Mouse (Mus musculus) neural tube, embryonic 11.5 days (tissue): ENCODE data around the gene Ocel1. TPM values are rescaled to one million over a fixed set of nuclear protein-coding genes. Genes with fewer than 3 reads are reported as not detected.

Source experiments
- ATAC-seq: fragments of 200-750 bp; cut with Nextera tagmentation; 2 replicates; pipeline ENCODE4 v1.8.0; 2017; ENCODE audit warnings: moderate number of reproducible peaks, mild to moderate bottlenecking, moderate TSS enrichment, moderate library complexity; ENCODE audit not compliant: insufficient read depth, low FRiP score, low TSS enrichment
- DNase-seq: peaks from one replicate; pipeline ENCODE4 v3.0.0-alpha.2; 2015; ENCODE audit warnings: low spot score
- H3K27ac ChIP-seq: fragments of 300-500 bp; sonication (generic); 2 replicates; pipeline ENCODE4 v1.5.1; 2014; ENCODE audit warnings: low read depth, mild to moderate bottlenecking, low read length
- H3K27me3 ChIP-seq: fragments of 300-500 bp; sonication (generic); 2 replicates; pipeline ENCODE4 v1.6.1; 2014; ENCODE audit warnings: mild to moderate bottlenecking, low read length, mixed read lengths; ENCODE audit not compliant: control insufficient read depth, insufficient read depth
- H3K36me3 ChIP-seq: fragments of 300-500 bp; sonication (generic); 2 replicates; pipeline ENCODE4 v1.6.1; 2014; ENCODE audit warnings: mild to moderate bottlenecking, low read length, moderate library complexity, mixed read lengths; ENCODE audit not compliant: control insufficient read depth, insufficient read depth
- H3K4me1 ChIP-seq: fragments of 300-500 bp; sonication (generic); 2 replicates; pipeline ENCODE4 v1.6.1; 2014; ENCODE audit warnings: low read length, mixed read lengths; ENCODE audit not compliant: control insufficient read depth, insufficient read depth
- H3K4me2 ChIP-seq: fragments of 300-500 bp; sonication (generic); 2 replicates; pipeline ENCODE4 v1.6.1; 2014; ENCODE audit warnings: low read depth, mild to moderate bottlenecking, moderate library complexity
- H3K4me3 ChIP-seq: fragments of 300-500 bp; sonication (generic); 2 replicates; pipeline ENCODE4 v1.5.1; 2014; ENCODE audit warnings: low read depth, low read length
- H3K9ac ChIP-seq: fragments of 300-500 bp; sonication (generic); 2 replicates; pipeline ENCODE4 v1.6.1; 2014; ENCODE audit warnings: mild to moderate bottlenecking, low read length
- H3K9me3 ChIP-seq: fragments of 300-500 bp; sonication (generic); 2 replicates; pipeline ENCODE4 v1.6.1; 2016; ENCODE audit warnings: low read length; ENCODE audit not compliant: control insufficient read depth
- WGBS: fragments of 180-500 bp; shearing (Covaris S2); extraction: QIAGEN DNeasy Blood & Tissue Kit; methylation state at CpG from one replicate; pipeline ENCODE4 v1.1.7; 2014; 5-methylcytosine and 5-hydroxymethylcytosine counted together
- polyA plus RNA-seq: library from polyadenylated mRNA; unstranded; fragments of >200 nt; fragmentation: Nextera tagmentation; extraction: Ambion mirVana; gene quantifications from 2 replicates; pipeline ENCODE4 v1.2.1, GENCODE M21; 2014

Ocel1 gene
- polyA plus RNA-seq, 1 experiment from 2014 or later, result 3.8 TPM

DNA sequence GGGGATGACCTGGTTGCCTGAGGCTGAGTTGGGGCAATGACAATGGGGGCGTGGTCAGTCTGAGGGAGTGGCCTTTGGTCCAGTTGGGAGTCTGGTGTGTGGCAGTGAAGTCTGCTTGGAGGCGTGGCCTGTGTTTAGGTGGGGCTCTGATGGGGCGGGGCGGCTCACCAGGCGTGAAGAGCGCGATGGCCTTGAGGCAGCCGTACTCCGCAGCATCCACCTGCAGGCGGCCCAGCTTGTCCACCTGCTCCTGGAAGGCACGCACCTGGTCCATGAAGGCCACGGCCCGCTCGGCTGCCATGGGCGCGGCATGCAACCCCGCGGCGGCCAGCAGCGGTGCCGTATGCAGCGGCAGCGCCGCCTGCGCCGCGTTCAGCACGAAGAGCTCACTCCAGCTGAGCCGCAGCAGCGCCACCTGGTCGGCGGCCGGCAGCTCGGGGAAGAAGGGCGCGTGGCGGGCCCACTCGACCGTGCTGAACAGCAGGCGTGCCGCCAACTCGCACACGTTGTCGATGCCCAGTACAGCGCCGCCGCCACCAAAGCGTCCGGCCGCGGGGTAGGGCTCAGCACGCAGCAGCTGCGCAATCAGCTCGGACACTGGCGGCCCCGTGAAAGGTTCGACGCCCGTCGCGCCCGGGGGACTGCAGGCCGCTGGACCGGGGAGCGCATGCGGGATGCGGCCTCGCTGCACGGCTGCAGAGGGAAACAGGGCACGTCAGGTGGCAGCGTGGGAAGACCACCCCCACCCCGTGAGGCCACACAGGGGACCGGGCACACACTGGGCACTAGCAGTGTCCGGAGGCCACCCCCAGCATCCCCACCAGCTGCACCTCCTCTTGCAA is 4.7 kb downstream of the Ocel1 start:
- Histone ChIP-seq H3K4me1 (peaks cover 24% of the 10 kb centered on the region), H3K4me2 (peak overlapping the region; percentile 46), H3K27ac (peak overlapping the region; percentile 69), H3K4me3 (peak overlapping the region; percentile 20), H3K36me3 (no peaks in the 10 kb centered on the region), H3K27me3 (no peaks in the 10 kb centered on the region), H3K9ac (peak overlapping the region; percentile 43; the same call in 1 of the 2 replicates), H3K9me3 (no peaks in the 10 kb centered on the region)
- 7% methylated on average over 74 of the region's 74 CpGs for WGBS
- ATAC-seq, result peak; percentile 13; the same call in 1 of the 2 replicates
- peak; percentile 68 for DNase-seq

DNA sequence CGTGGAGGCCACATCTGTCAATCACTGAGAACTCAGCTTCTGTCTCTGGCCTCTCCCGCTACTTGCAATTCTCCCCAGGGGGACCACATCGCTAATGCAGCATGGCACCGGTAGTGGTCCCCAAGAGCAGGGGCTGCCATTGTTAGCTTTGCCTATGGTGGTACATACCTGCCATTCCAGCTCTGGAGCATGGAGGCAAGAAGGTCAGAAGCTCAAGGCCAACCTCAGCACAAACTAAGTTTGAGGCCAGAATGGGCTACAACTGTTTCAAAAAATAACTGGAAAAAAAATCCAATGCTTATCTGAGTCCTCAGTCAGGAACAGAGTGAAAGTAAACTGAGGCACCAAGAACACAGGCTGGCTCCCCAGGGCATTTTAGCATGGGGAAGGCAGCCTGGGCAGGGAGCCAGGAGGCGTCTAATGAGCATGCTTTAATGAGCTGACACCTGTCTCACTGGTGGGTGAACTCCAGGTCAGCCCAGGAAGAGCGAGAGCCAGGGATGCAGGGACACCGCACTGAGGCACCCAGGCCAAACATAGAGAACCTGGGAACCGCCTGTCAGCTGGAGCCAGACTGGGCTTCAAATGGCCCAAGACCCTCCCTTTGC is 5.4 kb downstream of the Ocel1 start:
- H3K27ac ChIP-seq, result peak overlapping the region; percentile 69; the same call in 1 of the 2 replicates
- H3K4me3 ChIP-seq, result peak overlapping the region; percentile 20; the same call in 1 of the 2 replicates
- peak overlapping the region; percentile 46 for H3K4me2 ChIP-seq
- DNase-seq (no peak), ATAC-seq (no peak)
- 38% methylated on average over 8 of the region's 8 CpGs for WGBS
- peaks cover 24% of the 10 kb centered on the region for H3K4me1 ChIP-seq
- H3K9me3 ChIP-seq, result no peaks in the 10 kb centered on the region
- no peaks in the 10 kb centered on the region for H3K36me3 ChIP-seq
- no peaks in the 10 kb centered on the region for H3K27me3 ChIP-seq
- H3K9ac ChIP-seq, result no peak overlapping the region; the same call in 1 of the 2 replicates

DNA sequence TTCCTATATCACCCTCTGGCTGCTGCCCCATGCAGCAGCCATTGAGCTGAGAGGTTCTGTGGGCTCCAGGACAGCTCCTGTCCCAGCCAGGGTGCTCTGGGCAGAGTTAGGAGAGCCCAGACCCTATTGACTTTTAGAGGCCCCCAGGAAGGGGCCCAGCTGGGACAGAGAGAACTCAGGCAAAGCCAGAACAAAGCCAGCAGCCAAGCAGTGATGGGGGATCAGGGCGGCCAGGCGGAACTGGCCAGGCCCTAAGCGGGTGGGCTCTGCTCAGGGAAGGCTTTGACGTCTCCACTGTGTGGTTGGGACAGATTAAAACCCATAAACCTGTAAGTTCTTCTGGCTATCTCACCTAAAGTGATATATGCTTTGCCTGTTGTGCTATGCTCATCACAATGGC is 7.9 kb downstream of the Ocel1 start:
- Histone ChIP-seq H3K4me2 (peak overlapping the region; percentile 97), H3K27me3 (no peaks in the 10 kb centered on the region), H3K4me1 (peaks cover 36% of the 10 kb centered on the region), H3K9ac (peak overlapping the region; percentile 35), H3K9me3 (no peaks in the 10 kb centered on the region), H3K36me3 (no peaks in the 10 kb centered on the region), H3K27ac (0 out of 2 replicates have a peak overlapping the region, but pooled peaks have one; percentile 27), H3K4me3 (peak overlapping the region; percentile 81)
- ATAC-seq, result no peak
- DNase-seq, result no peak
- WGBS, result 45% methylated on average over 4 of the region's 4 CpGs

DNA sequence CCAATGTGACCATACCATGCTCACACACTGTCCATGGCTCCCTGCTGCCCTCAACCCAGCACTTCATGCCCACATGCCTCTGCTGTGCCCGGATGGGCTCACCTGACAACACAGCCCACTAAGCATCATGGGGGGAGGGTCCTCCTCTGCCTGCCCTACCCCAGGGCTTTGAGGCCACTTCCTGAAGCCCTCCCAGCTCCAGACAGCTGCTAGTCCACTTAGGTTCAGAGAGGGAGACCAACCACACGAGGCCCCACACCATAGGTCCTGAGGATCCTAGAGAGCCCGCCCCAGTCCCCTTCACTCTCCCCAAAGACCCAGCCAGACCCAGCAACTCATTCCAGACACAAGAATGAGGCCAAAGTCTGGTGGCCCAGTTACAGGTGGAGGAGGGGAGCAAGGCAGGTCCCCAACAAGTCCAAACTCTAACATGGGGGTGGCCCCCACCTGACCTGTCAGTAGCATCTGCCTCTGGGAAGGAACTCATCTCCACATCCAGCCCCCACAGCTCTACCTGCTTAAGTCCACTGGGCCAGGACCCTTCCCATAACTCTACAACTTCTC is 8.5 kb downstream of the Ocel1 start:
- Histone ChIP-seq H3K9me3 (no peaks in the 10 kb centered on the region), H3K27me3 (no peaks in the 10 kb centered on the region), H3K9ac (peak overlapping the region; percentile 89), H3K4me2 (peak overlapping the region; percentile 97), H3K4me3 (peak overlapping the region; percentile 81), H3K36me3 (no peaks in the 10 kb centered on the region), H3K27ac (0 out of 2 replicates have a peak overlapping the region, but pooled peaks have one; percentile 27), H3K4me1 (peaks cover 36% of the 10 kb centered on the region)
- WGBS, result 47% methylated on average over 3 of the region's 3 CpGs
- ATAC-seq (no peak), DNase-seq (no peak)

DNA sequence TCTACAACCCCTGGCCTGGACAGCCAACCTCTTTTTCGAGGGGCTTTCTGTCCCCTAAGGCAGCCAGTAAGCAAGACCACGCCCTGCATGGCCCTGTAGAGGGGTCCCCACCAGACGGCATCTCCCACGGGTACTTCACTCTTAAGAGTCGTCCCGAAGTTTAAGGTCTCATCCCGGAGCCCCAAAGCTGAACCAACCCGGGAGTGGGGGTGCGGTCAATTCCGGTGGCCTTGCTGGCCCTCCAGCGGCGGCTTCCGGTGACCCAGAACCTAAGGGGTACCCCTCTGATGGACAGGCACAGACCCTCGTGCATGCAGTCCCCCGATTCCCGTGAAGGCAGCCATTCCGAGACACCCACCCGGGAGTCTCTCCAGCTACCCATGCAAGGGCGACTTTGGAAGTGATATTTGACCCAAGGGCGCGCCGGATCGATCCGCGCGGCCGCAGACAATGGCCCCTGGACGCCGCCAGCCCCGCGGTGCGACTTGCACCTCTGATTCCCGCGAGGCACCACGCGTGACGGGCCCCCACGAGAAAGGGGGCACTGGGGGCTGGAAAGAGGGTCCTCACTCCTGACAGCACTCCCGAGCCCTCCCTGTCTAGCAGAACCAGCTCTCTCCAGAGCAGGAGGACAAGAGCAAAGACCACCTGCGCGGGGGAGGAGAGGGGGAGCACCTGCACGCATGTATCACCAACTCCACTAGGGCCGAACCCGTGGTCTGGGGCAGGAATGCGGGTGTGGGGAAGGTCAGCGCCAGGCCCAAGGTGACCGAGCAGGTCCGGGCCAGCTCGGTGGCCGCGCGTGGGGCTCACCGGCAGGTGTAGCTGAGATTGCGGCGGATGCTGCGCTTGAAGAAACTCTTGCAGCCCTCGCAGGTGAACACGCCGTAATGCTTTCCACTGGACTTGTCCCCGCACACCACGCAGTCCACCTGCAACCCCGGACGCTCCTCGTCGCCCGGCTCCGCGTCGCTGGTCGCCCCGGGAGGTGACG is 9.4 kb downstream of the Ocel1 start:
- no peaks in the 10 kb centered on the region for H3K9me3 ChIP-seq
- peaks cover 35% of the 10 kb centered on the region for H3K4me1 ChIP-seq
- DNase-seq (no peak), ATAC-seq (no peak)
- no peaks in the 10 kb centered on the region for H3K36me3 ChIP-seq
- H3K4me3 ChIP-seq, result peak overlapping the region; percentile 81
- 1% methylated on average over 71 of the region's 72 CpGs for WGBS
- H3K27me3 ChIP-seq, result no peaks in the 10 kb centered on the region
- peak overlapping the region; percentile 97 for H3K4me2 ChIP-seq
- peak overlapping the region; percentile 89 for H3K9ac ChIP-seq
- H3K27ac ChIP-seq, result peak overlapping the region; percentile 96; the same call in 1 of the 2 replicates

- H3K36me3 ChIP-seq, result no peaks in the 10 kb centered on the region
- peak within 1 kb of the TSS; percentile 89 for H3K9ac ChIP-seq
- under 1% methylated on average over 55 of the region's 89 CpGs for WGBS
- H3K27ac ChIP-seq, result peak within 1 kb of the TSS; percentile 96
- ATAC-seq (peak; percentile 5), DNase-seq (peak; percentile 85)
- no peaks in the 10 kb centered on the region for H3K27me3 ChIP-seq
- H3K9me3 ChIP-seq, result no peaks in the 10 kb centered on the region
- H3K4me1 ChIP-seq, result peaks cover 25% of the 10 kb centered on the region
- H3K4me2 ChIP-seq, result peak within 1 kb of the TSS; percentile 97
- H3K4me3 ChIP-seq, result peak within 1 kb of the TSS; percentile 81
These were observed 10.4 kb downstream of the Ocel1 start, which contains the start of gene Nr2f6 for GRCm38 (mm10) chr8:71381421-71381970. Gene Nr2f6 (minus strand): TSS chr8:71381960.

DNA sequence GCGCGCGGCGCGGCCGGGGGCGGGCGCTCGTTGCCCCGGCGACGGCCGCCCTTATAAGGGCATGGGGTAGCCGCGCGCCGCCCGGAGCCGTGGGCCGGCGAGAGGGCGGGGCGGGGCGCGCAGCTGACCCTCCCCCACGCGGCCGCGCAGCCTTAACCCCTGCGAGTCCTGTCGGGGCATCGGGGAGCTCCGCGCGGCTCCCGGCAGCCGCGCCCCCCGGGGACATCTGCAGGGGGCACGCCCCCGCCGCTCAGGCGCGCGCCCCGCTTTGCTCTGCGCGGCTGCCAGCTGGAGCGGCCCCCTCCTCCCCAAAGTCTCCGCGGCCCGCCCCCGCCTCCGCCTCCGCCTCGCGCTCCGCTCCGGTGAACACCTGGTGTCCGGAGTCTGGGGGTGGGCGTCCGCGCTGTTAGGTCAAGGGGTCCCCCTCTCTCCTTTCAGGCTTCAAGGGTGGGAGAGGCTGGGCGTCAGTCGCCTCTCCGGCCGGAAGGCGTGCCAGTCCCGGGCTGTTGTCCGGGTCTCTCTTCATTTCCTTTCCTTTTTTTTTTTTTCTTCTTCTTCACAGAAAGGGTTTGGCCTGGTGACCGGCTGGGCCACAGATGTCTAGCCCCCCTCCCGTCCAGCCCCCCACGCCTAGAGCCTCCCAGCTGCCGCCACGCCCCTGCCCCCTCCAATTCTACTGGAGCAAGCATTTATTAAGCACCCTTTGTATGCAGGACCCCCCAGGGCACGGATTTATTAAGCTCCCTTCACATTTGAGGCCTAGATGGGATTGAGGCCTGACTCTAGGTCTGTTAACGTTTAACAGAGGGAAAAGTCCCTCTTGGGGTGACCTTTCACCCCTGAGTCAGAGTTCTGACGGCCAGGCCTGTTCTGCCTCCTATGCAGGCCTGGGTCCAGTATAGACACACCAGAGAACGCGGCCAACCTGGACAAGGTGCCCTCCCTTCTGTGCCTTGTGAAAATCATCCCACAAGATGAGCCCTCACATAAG is 11.2 kb downstream of the Ocel1 start:
- 2% methylated on average over 70 of the region's 80 CpGs for WGBS
- peak; percentile 87 for ATAC-seq
- peak overlapping the region; percentile 81 for H3K4me3 ChIP-seq

More for the DNA sequence above, 11.2 kb downstream of the Ocel1 start:
- peak; percentile 91 for DNase-seq
- Histone ChIP-seq H3K36me3 (no peaks in the 10 kb centered on the region), H3K4me1 (peaks cover 23% of the 10 kb centered on the region), H3K9me3 (no peaks in the 10 kb centered on the region), H3K4me2 (peak overlapping the region; percentile 97), H3K9ac (peak overlapping the region; percentile 89), H3K27ac (peak overlapping the region; percentile 96), H3K27me3 (no peaks in the 10 kb centered on the region)
